Mouse (Mus musculus) spleen, postnatal 4 days (tissue): ENCODE data around the gene Dvl1.

Experiments
- DNase-seq, 2 experiments: peaks; one replicate each; pipeline ENCODE4 v3.0.0; 2022; ENCODE audit warnings: low spot score in 2 of 2

The Dvl1 gene

GRCm38 (mm10) chr4:155907003-155907402 lies 59.8 kb downstream of the Dvl1 start:
- DNase-seq, result peak in 1 of 2 experiments; percentile 55

GRCm38 (mm10) chr4:155908281-155908680 lies 61.1 kb downstream of the Dvl1 start:
- DNase-seq, result no peak

- peak in 1 of 2 experiments; percentile 57 for DNase-seq
These were observed 61.5 kb downstream of the Dvl1 start for GRCm38 (mm10) chr4:155908751-155909150.
